ENCODE assay signal across 10 mouse cellular contexts in the genomic region with DNA sequence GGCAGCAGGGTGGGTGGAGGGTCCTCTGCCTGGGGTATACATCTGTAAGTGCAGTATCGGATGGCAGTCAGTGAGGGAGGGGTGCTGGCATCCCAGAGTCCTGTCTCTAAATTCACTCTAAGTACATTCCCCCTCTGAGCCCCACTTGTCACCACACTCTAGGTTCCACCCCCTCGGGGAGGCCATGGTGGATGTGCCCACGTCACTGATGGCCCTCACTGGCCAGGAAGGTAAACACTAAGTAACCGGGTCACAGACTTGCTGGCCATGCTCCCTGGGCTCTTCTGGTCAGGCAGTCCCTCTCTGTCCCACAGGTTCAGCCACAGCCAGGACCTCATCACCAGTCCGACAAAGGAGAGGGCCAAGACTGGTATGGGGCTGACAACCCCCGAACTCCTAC. TPM values are rescaled to one million over a fixed set of nuclear protein-coding genes. Genes with fewer than 3 reads are reported as not detected.
A peak's percentile ranks its signal among the peaks of the same experiment; 100 is the strongest.
DNase-seq lines count a peak whose midpoint lies in the region; ATAC-seq lines count a peak whose summit lies in the region.
"Had no signal": no experiment of that assay in that cellular context is flagged by ENCODE, and none has a peak within 500 bp of the region (broad histone marks: within the 10 kb centered on the region; RNA-seq: fewer than 3 reads in every experiment).

No protein-coding gene starts in this region.

- H3K36me3 ChIP-seq in forebrain, embryonic 10.5 days (replicated peaks): no peaks in the 10 kb centered on the region

- H3K27me3 ChIP-seq in forebrain, embryonic 10.5 days (ENCODE audit: poor library complexity, severe bottlenecking): peaks cover 96% of the 10 kb centered on the region

- no peaks in the 10 kb centered on the region for H3K9me3 ChIP-seq in forebrain, embryonic 10.5 days

- peak; percentile 3 to 8 for DNase-seq in frontal cortex, postnatal 14 days (ENCODE audit: low spot score in 2 of 2)
- no peak for DNase-seq in frontal cortex, adult 2 months (ENCODE audit: extremely low spot score in 1 of 2, low spot score in 1 of 2)
- DNase-seq in lung, adult 18-20 months: peak; percentile 70 to 78
- DNase-seq in lung, postnatal 25 days (ENCODE audit: low spot score): no peak
- peak; percentile 70 for DNase-seq in cerebellum, adult 11-12 months
- DNase-seq in heart, postnatal 4 days: peak; percentile 5
- no peak for DNase-seq in forebrain, embryonic 10.5 days (ENCODE audit: extremely low spot score, low spot score)

- H3K4me3 ChIP-seq in forebrain, embryonic 10.5 days: no peak overlapping the region
- H3K4me3 ChIP-seq: erythroblast, embryonic 14.5 days had no signal

- no peak overlapping the region; the same call in 1 of the 2 replicates for H3K27ac ChIP-seq in forebrain, embryonic 10.5 days
- H3K27ac ChIP-seq: kidney, postnatal 0 days had no signal

- WGBS in forebrain, embryonic 10.5 days: 80% methylated on average over 6 of the region's 6 CpGs

- peaks cover 60% of the 10 kb centered on the region for H3K4me1 ChIP-seq in forebrain, embryonic 10.5 days

- ATAC-seq in granulocyte monocyte progenitor cell, adult 5-6 weeks (replicated peaks; ENCODE audit: poor library complexity, severe bottlenecking): no peak

RNA-seq across cellular contexts. Expression of a gene that starts 29.3 kb away (rescaled TPM):
- 3.6 and 4.5 TPM in 2 replicates for polyA plus RNA-seq in frontal cortex, adult 2 months (2012; rRNA removed)
- total RNA-seq in heart, postnatal 4 days (2021): 1 to 10 TPM; 1.9 to 2.4 TPM
- total RNA-seq in granulocyte monocyte progenitor cell, adult 5-6 weeks (2014; fragmentation: Nextera tagmentation): 37.5 and 43.6 TPM in 2 replicates
- total RNA-seq in granulocyte monocyte progenitor cell, adult 5-6 weeks (2017): 11.5 and 13.3 TPM in 2 replicates
- 1.6 and 1.9 TPM in 2 replicates for polyA plus RNA-seq in forebrain, embryonic 10.5 days (2016; fragmentation: Nextera tagmentation; extraction: Ambion mirVana)
- polyA plus RNA-seq: erythroblast, embryonic 14.5 days had no signal

RNA-seq across cellular contexts. Expression of a gene that starts 33.2 kb away (rescaled TPM):
- 39.6 and 47.7 TPM in 2 replicates for polyA plus RNA-seq in frontal cortex, adult 2 months (2012; rRNA removed)
- total RNA-seq in heart, postnatal 4 days (2021): 100 to 1,000 TPM; 125 to 130 TPM
- total RNA-seq in granulocyte monocyte progenitor cell, adult 5-6 weeks (2014; fragmentation: Nextera tagmentation): 39.6 and 41.7 TPM in 2 replicates
- 5.3 and 10.5 TPM in 2 replicates for total RNA-seq in granulocyte monocyte progenitor cell, adult 5-6 weeks (2017)
- 7.3 and 8.6 TPM in 2 replicates for polyA plus RNA-seq in forebrain, embryonic 10.5 days (2016; fragmentation: Nextera tagmentation; extraction: Ambion mirVana)

RNA-seq across cellular contexts. Expression of a gene that starts 33.4 kb away (rescaled TPM):
- polyA plus RNA-seq in frontal cortex, adult 2 months (2012; rRNA removed): 7.4 and 10.1 TPM in 2 replicates
- under 1 TPM; 0.72 to 0.98 TPM for total RNA-seq in heart, postnatal 4 days (2021)
- total RNA-seq in granulocyte monocyte progenitor cell, adult 5-6 weeks (2014; fragmentation: Nextera tagmentation): 2.2 TPM in 1 of 2 replicates, not detected in the other
- total RNA-seq in granulocyte monocyte progenitor cell, adult 5-6 weeks (2017): not detected in 2 replicates
- polyA plus RNA-seq in forebrain, embryonic 10.5 days (2016; fragmentation: Nextera tagmentation; extraction: Ambion mirVana): 0.78 and 1.4 TPM in 2 replicates

RNA-seq across cellular contexts. Expression of a gene that starts 37.9 kb away (rescaled TPM):
- polyA plus RNA-seq in frontal cortex, adult 2 months (2012; rRNA removed): 6.9 and 8.9 TPM in 2 replicates
- total RNA-seq in heart, postnatal 4 days (2021): under 1 TPM; 0.55 to 0.70 TPM
- 4.0 TPM in 1 of 2 replicates, not detected in the other for total RNA-seq in granulocyte monocyte progenitor cell, adult 5-6 weeks (2014; fragmentation: Nextera tagmentation)
- total RNA-seq in granulocyte monocyte progenitor cell, adult 5-6 weeks (2017): 0.30 TPM in 1 of 2 replicates, not detected in the other
- 2.6 and 3.1 TPM in 2 replicates for polyA plus RNA-seq in forebrain, embryonic 10.5 days (2016; fragmentation: Nextera tagmentation; extraction: Ambion mirVana)

RNA-seq across cellular contexts. Expression of a gene that starts 38.0 kb away (rescaled TPM):
- polyA plus RNA-seq in frontal cortex, adult 2 months (2012; rRNA removed): 92.2 and 105 TPM in 2 replicates
- total RNA-seq in heart, postnatal 4 days (2021): 10 to 100 TPM; 52.9 to 55.9 TPM
- 12.2 and 34.9 TPM in 2 replicates for total RNA-seq in granulocyte monocyte progenitor cell, adult 5-6 weeks (2014; fragmentation: Nextera tagmentation)
- total RNA-seq in granulocyte monocyte progenitor cell, adult 5-6 weeks (2017): 41.8 and 46.2 TPM in 2 replicates
- polyA plus RNA-seq in forebrain, embryonic 10.5 days (2016; fragmentation: Nextera tagmentation; extraction: Ambion mirVana): 96.8 and 97.9 TPM in 2 replicates

Comparison
In these comparisons a context has a peak if more than half of its experiments do, and no peak if none do; other contexts are left out.
1. DNase-seq: peak in frontal cortex, postnatal 14 days (2 of 2), lung, adult 18-20 months (2 of 2), cerebellum, adult 11-12 months (single experiment) and heart, postnatal 4 days (single experiment); none in frontal cortex, adult 2 months (0 of 2), lung, postnatal 25 days (single experiment) and forebrain, embryonic 10.5 days (single experiment).